Mouse (Mus musculus): ENCODE results near the gene Psmb8. TPM values are rescaled to one million over a fixed set of nuclear protein-coding genes. Genes with fewer than 3 reads are reported as not detected.

Gene Psmb8
- total RNA-seq, 2 experiments from 2014 or later, result 19.5 to 34.4 TPM

GRCm38 (mm10) chr17:34192852-34193251, 4.7 kb upstream of the Psmb8 start:
- no peak for DNase-seq

GRCm38 (mm10) chr17:34193468-34193867, 4.1 kb upstream of the Psmb8 start:
- no peak for DNase-seq

GRCm38 (mm10) chr17:34194723-34195122, 2.8 kb upstream of the Psmb8 start:
- DNase-seq, result no peak

DNA sequence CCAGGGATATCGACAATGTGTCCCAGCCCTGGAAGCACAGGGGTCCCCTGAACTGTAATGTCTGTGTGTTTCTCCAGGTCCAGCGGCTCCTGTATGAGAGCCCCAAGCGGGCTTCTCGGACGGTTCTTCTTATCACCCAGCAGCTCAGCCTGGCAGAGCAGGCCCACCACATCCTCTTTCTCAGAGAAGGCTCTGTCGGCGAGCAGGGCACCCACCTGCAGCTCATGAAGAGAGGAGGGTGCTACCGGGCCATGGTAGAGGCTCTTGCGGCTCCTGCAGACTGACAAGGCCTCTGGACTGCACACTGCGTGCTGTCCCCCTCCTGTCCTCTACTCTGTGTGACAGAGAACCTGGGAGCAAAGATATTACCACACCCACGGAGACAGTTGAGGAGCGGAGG, 1.0 kb upstream of the Psmb8 start:
- peak in 1 of 2 experiments; percentile 30 for DNase-seq

DNA sequence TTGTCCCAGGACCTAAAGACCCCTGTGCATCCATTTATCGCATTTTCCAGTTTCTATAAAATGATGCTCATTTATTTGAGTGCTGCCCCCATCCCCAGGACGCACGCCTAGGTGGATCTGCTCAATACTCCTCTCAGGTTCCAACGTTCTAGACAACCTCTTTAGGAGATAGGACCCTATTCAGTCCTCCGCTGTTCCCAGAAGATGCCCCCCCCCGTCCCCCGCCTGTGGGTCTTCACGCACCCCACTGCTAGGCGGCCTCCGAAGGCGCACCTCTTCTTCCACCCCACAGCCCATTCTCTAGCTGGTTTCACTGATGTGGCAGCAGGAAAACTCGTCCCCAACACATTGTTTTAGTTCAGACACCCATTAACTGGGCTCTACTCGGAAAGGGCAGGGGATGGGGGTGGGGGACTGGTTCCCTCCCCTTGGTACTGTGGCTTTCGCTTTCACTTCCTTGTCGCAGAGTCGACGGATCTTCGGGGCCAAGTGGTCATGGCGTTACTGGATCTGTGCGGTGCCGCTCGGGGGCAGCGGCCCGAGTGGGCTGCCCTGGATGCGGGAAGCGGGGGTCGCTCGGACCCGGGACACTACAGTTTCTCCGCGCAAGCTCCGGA, 491 bp downstream of the Psmb8 start:
- peak; percentile 79 to 86 for DNase-seq

- no peak for DNase-seq
These were observed 996 bp downstream of the Psmb8 start for GRCm38 (mm10) chr17:34198521-34198912.

DNA sequence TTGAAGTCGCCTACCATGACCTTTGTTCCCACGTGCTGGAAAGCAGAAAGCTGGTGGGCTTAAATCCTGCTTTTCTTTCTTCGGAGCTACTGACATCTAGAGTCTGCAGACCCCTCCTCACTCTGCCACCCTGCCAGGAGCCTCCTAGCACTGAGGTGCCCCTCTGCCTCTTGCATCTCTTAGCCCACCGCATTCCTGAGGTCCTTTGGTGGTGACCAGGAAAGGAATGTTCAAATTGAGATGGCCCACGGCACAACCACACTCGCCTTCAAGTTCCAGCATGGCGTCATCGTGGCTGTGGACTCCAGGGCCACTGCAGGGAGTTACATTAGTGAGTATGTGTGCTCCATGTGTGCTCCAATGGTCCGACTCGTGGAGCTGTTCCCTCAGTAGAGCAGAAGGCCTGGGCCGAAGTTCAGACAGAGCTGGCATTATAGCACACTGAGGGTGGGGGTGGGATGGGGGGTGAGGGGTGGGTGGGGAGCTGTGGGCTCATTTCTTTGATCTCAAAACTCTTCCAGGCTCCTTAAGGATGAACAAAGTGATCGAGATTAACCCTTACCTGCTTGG, 1.6 kb downstream of the Psmb8 start:
- DNase-seq, result no peak

DNA sequence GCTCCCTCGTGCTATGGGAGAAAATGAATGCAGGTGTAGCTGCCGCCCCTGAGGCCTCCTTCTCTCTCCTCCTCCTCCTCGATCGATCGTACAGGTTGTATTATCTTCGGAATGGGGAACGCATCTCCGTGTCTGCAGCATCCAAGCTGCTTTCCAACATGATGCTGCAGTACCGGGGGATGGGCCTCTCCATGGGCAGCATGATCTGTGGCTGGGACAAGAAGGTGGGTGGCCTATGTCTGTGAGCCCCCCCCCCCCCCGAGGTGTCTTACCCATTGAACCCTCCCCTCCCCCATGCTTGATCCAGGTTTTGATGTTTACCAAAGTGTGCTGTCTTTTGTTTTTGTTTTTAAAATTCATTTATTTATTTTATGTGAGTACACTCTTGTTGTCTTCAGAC, 2.5 kb downstream of the Psmb8 start:
- DNase-seq, result no peak

GRCm38 (mm10) chr17:34200772-34201505, 3.4 kb downstream of the Psmb8 start:
- no peak for DNase-seq

- no peak for DNase-seq
These were observed 4.1 kb downstream of the Psmb8 start for GRCm38 (mm10) chr17:34201506-34202055.

GRCm38 (mm10) chr17:34202760-34203442, 5.4 kb downstream of the Psmb8 start:
- no peak for DNase-seq

GRCm38 (mm10) chr17:34203444-34203843, 5.9 kb downstream of the Psmb8 start, which contains the start of gene Tap2:
Gene Tap2, plus strand, starts transcription at chr17:34203527.
- DNase-seq, result no peak

DNA sequence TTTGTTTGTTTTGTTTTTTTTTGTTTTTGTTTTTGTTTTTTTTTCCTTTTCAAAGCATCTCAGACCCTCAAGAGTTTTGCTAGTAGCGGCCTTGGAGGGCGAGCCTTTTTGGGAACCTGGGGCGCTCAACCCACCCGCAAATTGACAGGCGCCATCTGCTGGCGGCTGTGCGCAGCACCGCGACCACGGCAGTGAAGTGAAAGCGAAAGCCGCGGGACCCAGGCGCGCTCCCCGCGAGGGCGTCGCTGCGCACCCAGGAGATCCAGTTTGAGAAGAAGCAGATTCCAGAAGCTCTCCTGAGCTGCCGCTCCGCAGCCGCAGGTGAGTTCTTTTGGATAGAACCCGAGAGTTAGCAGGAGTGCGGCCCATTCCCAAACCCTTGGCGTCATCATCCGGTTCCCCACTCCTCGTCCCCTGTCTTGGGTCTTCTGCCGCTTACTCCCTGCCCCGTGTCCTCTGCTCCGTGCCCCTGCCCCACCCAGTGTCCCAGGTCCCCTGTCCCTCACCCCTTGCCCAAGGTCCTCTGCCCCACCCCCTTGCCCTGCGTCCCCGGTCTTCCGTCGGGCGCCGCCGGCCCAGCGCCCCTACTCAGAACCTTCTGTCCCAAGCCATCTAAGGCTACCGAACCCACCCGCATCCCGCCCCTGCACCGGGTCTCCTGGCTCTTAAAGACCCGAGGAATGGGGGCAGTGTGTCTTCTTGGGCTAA, 6.9 kb downstream of the Psmb8 start:
- peak; percentile 94 to 95 for DNase-seq

DNA sequence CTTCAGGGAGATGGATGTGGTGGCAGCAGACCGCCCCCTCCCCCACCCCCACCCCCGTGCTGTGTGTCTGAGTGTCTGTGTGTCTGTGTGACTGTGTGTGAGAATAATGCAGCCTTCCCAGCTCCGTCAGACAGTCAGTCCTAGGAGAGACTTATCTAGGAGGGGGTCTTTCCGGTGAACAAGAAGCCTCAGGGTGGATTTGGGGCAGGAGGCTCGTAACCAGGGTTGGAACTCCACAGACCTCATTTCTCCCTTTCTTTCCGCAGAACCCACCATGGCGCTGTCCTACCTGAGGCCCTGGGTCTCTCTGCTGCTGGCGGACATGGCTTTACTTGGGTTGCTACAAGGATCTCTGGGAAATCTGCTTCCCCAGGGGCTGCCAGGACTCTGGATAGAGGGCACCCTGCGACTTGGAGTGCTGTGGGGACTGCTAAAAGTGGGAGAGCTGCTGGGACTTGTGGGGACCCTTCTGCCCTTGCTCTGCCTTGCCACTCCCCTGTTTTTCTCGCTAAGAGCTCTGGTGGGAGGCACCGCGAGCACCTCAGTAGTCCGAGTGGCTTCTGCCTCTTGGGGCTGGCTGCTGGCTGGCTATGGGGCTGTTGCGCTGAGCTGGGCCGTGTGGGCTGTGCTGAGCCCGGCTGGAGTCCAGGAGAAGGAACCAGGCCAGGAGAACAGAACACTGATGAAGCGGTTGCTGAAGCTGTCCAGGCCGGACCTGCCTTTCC, 7.7 kb downstream of the Psmb8 start:
- DNase-seq, result peak; percentile 63 to 79

DNA sequence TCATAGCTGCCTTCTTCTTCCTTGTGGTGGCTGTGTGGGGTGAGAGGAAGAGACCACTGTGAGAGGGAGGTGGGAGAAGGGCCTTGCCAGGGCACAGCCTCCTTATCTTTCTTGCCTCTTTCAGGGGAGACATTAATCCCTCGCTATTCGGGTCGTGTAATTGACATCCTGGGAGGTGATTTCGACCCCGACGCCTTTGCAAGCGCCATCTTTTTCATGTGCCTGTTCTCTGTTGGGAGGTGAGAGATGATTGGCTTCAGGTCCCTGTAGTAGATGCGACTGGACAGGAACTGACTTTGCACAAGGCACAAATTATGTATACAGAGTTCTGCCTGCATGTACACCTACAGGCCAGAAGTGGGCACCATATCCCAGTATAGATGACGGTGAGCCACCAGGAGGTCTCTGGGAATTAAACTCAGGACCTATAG, 8.2 kb downstream of the Psmb8 start:
- peak; percentile 48 to 77 for DNase-seq

- no peak for DNase-seq
These were observed 9.2 kb downstream of the Psmb8 start for GRCm38 (mm10) chr17:34206731-34207130.

GRCm38 (mm10) chr17:34207456-34207855, 9.9 kb downstream of the Psmb8 start:
- no peak for DNase-seq

GRCm38 (mm10) chr17:34207866-34208265, 10.3 kb downstream of the Psmb8 start:
- DNase-seq, result no peak

GRCm38 (mm10) chr17:34208421-34208820, 10.9 kb downstream of the Psmb8 start:
- no peak for DNase-seq

DNA sequence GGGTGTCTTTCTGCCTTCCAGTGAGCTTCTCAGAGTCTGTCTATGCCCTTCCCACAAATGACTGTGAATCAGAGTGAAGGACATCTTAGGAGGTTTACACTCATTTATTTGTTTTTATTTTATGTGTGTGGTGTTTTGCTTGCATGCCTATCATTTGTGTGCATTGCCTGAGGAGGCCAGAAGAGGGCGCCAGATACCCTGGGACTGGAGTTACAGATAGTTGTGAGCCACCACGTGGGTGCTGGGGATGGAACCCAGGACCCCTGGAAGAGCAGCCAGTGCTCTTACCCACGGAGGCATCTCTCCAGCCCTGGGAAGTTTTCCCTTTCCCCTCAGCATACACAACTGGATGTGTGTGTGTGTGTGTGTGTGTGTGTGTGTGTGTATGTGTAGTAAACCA, 12.2 kb downstream of the Psmb8 start:
- DNase-seq, result no peak

DNA sequence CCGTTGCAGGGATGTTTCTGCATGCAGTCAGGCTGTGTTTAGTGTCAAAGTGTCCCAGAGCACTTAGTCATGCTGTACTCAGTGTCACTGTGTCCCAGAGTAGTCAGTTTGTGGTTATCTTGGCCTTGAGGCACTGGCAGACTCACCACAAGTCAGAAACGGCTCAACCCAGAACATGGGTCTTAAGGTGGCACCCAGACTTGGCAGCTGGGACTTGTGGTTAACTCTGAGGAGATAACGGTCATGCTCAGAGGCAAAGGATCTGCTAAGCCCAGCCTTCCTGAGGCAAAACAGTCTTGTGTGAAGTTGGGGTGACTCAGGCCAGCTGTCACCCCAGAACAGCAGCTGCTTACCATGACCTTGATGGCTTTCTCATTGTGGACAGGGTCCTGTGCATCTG, 13.1 kb downstream of the Psmb8 start:
- DNase-seq, result no peak
